Mouse (Mus musculus): ENCODE data around the gene Nr1h3.

DNA sequence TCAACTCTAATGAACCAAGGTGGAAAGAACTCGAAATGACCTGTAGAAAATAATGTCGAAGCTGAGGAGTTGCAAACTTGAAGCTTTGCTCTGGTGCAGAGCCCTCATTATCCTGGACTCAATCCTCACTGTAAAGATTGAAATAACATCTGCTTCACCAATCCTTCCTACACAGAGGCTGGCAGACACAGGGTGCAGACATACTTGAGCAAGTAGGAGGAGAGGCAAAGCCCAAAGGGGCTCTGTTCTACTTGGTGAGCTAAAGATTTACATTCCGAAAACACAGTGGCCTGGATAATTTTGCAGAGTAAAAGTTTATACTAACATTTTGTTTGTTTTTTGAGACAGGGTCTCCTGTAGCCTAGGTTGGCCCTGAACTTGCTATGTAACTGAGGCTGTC lies 3.7 kb downstream of the Nr1h3 start:
- TF ChIP-seq CTCF (IDR thresholded peaks at IDR 0.05; ENCODE audit: extremely low read depth, insufficient read length, insufficient replicate concordance, low read depth, low read length) = no peak
- no peak for TF ChIP-seq POLR2A (IDR thresholded peaks at IDR 0.05; ENCODE audit: low read depth, low read length)

Data from small intestine, adult 2 months (tissue).